Mouse (Mus musculus): ENCODE measurements around the gene Mtfp1.

GRCm38 (mm10) chr11:4069664-4070063 lies 25.6 kb downstream of the Mtfp1 start:
- no peak for TF ChIP-seq CTCF (IDR thresholded peaks at IDR 0.05; ENCODE audit: extremely low read depth, insufficient read depth, insufficient read length, insufficient replicate concordance)
- no peak for TF ChIP-seq POLR2A (IDR thresholded peaks at IDR 0.05; ENCODE audit: low read depth, low read length)

Measured in spleen, adult 2 months (tissue).